Mouse (Mus musculus) small intestine, adult 2 months (tissue): ENCODE results near the gene Cxcr5. TPM values are rescaled to one million over a fixed set of nuclear protein-coding genes. Genes with fewer than 3 reads are reported as not detected.

Source experiments
- H3K27ac ChIP-seq: fragments of 200-500 bp; 2 replicates; pipeline ENCODE4 v1.5.1; 2012; ENCODE audit warnings: low read depth, low read length, control low read depth, inconsistent platforms; ENCODE audit not compliant: insufficient read depth
- H3K27me3 ChIP-seq: fragments of 200-500 bp; 2 replicates; pipeline ENCODE4 v1.6.1; 2012; ENCODE audit warnings: mild to moderate bottlenecking, moderate library complexity, low read length, inconsistent platforms; ENCODE audit not compliant: control insufficient read depth, insufficient read depth
- H3K36me3 ChIP-seq: fragments of 200-500 bp; 2 replicates; pipeline ENCODE4 v1.6.1; 2012; ENCODE audit warnings: mild to moderate bottlenecking, low read length, control low read depth, inconsistent platforms; ENCODE audit not compliant: control insufficient read depth, insufficient read depth
- H3K4me1 ChIP-seq: fragments of 200-500 bp; 2 replicates; pipeline ENCODE4 v1.6.1; 2012; ENCODE audit warnings: low read length, inconsistent platforms, mixed read lengths; ENCODE audit not compliant: control insufficient read depth, insufficient read depth, insufficient read length
- H3K4me3 ChIP-seq: fragments of 200-500 bp; 2 replicates; pipeline ENCODE4 v1.5.1; 2012; ENCODE audit warnings: low read depth, mild to moderate bottlenecking, control low read depth, inconsistent platforms, low read length, moderate library complexity
- CTCF ChIP-seq: fragments of 200-500 bp; IDR thresholded peaks from 2 replicates; pipeline ENCODE4 v1.5.1; 2012; ENCODE audit warnings: low read depth, mild to moderate bottlenecking, control low read depth, inconsistent platforms, low read length, moderate library complexity, mixed read lengths; ENCODE audit not compliant: insufficient replicate concordance, insufficient read length; ENCODE audit errors: extremely low read depth
- POLR2A ChIP-seq: fragments of 200-500 bp; IDR thresholded peaks from 2 replicates; pipeline ENCODE4 v1.6.1; 2012; ENCODE audit warnings: low read depth, mild to moderate bottlenecking, control low read depth, inconsistent platforms, low read length, moderate library complexity
- WGBS: fragments of 180-500 bp; shearing (Covaris S2); methylation state at CpG from one replicate; pipeline ENCODE4 v1.1.7; 2018; 5-methylcytosine and 5-hydroxymethylcytosine counted together
- polyA plus RNA-seq: library from polyadenylated mRNA; depleted of rRNA; stranded (reverse); fragments of >200 nt; gene quantifications from 2 replicates; pipeline ENCODE4 v1.2.3, GENCODE M21; 2012

Gene Cxcr5
- polyA plus RNA-seq, 1 experiment: 5.7 TPM

GRCm38 (mm10) chr9:44575095-44575494, 13.4 kb upstream of the Cxcr5 start:
- TF ChIP-seq CTCF: no peak
- TF ChIP-seq POLR2A: no peak
- H3K4me3 ChIP-seq: no peak overlapping the region

DNA sequence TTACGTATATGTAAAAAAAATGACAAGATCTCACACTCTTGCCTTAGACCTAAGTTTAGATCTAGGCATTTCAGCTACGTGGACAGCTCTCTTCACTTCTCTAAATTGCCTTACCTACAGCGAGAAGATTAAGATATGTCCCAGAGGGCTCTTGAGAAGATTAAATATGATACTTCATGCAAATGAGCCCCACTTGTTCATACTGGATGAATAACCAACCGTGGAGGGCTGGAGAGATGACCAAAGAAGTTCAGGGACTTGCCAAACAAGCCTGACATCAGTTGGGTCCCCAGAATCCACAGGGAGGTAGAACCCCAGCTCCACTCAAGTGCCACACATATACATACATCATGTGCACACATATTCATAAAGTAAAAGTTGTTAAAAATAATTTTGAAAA, 11.6 kb upstream of the Cxcr5 start:
- no peak overlapping the region for H3K4me3 ChIP-seq
- TF ChIP-seq POLR2A (no peak), CTCF (no peak)
- no peaks in the 10 kb centered on the region for H3K4me1 ChIP-seq
- H3K27ac ChIP-seq: no peak overlapping the region
- no peaks in the 10 kb centered on the region for H3K27me3 ChIP-seq
- H3K36me3 ChIP-seq: no peaks in the 10 kb centered on the region
- WGBS: 71% methylated on average over 4 of the region's 4 CpGs

More at GRCm38 (mm10) chr9:44575095-44575494, 13.4 kb upstream of the Cxcr5 start:
- H3K36me3 ChIP-seq: no peaks in the 10 kb centered on the region
- H3K27ac ChIP-seq: no peak overlapping the region
- 77% methylated on average over 2 of the region's 2 CpGs for WGBS
- 0 out of 2 replicates have a peak, but pooled peaks cover 4% of the 10 kb centered on the region for H3K4me1 ChIP-seq
- no peaks in the 10 kb centered on the region for H3K27me3 ChIP-seq

- Histone ChIP-seq H3K27ac (peak overlapping the region; percentile 14), H3K36me3 (no peaks in the 10 kb centered on the region)
- 81% methylated on average over 12 of the region's 12 CpGs for WGBS
Measured at GRCm38 (mm10) chr9:44570939-44571382, 9.3 kb upstream of the Cxcr5 start.

GRCm38 (mm10) chr9:44568083-44568455, 6.4 kb upstream of the Cxcr5 start:
- TF ChIP-seq POLR2A (no peak), CTCF (no peak)
- peak overlapping the region; percentile 72 for H3K27ac ChIP-seq

More at GRCm38 (mm10) chr9:44570939-44571382, 9.3 kb upstream of the Cxcr5 start:
- TF ChIP-seq CTCF (no peak), POLR2A (no peak)
- no peak overlapping the region for H3K4me3 ChIP-seq
- no peaks in the 10 kb centered on the region for H3K27me3 ChIP-seq
- no peaks in the 10 kb centered on the region; the same call in 1 of the 2 replicates for H3K4me1 ChIP-seq

DNA sequence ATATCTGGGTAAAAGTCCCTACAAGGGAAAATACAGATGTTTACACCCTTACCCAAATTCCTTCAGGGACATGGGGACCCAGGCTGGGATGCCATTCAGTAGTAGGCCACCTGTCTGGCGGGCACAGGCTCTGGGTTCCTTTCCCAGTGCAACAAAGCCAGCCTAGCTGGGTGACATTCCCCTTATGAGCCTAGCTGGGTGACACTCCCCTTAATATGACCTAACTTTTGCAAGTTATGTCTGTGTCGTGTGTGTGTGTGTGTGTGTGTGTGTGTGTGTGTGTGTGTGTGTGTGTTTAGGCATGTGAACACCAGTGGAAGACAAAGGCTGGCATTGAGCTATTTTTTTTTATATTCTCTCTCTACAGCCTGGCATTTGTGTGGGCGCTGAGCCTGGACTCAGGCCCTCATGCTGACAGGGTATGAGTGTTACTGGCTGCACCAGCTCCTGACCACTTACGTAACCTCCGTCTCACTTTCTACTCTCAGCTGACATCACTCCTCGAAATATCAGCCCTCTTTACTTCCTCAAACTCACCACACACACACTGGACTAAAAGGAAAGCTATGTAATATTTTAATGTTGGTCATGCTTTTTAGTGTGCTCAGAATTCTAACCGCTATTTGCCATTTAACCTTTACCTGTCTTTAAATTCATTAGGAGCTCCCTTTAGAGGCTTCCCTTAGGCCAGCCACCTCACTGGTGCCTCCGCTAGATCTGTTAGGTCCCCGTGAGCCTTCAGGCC, 5.8 kb upstream of the Cxcr5 start:
- Histone ChIP-seq H3K4me1 (no peaks in the 10 kb centered on the region; the same call in 1 of the 2 replicates), H3K4me3 (no peak overlapping the region), H3K27ac (peak overlapping the region; percentile 72), H3K27me3 (no peaks in the 10 kb centered on the region), H3K36me3 (no peaks in the 10 kb centered on the region)
- TF ChIP-seq POLR2A (no peak), CTCF (no peak)
- 75% methylated on average over 9 of the region's 9 CpGs for WGBS

More at GRCm38 (mm10) chr9:44568083-44568455, 6.4 kb upstream of the Cxcr5 start:
- Histone ChIP-seq H3K4me1 (no peaks in the 10 kb centered on the region; the same call in 1 of the 2 replicates), H3K4me3 (no peak overlapping the region), H3K36me3 (no peaks in the 10 kb centered on the region), H3K27me3 (no peaks in the 10 kb centered on the region)
- WGBS: 50% methylated on average over 7 of the region's 7 CpGs

- TF ChIP-seq POLR2A: no peak
- no peak for TF ChIP-seq CTCF
Measured at GRCm38 (mm10) chr9:44565367-44565766, 3.7 kb upstream of the Cxcr5 start.

DNA sequence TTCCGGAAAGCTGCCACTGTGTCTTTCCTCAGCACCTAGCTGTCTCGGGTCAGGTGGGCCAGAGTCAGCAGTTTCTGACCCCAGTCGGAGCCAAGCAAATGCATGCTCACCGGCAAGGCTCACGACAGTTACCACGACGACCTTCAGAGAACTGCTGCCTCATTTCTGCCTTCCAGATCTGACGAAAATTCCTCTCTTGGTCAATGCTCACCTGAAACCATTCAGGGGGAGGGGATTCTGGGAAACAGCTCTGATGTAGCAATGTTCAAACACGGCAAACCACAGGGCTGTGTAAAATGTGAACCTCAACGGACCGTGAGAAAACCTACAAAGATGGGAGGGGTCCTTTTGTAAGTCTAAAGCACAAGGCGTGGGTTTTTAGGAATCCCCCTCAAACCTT, 1.3 kb upstream of the Cxcr5 start:
- 65% methylated on average over 12 of the region's 12 CpGs for WGBS
- Histone ChIP-seq H3K4me1 (no peaks in the 10 kb centered on the region; the same call in 1 of the 2 replicates), H3K4me3 (no peak overlapping the region), H3K27me3 (no peaks in the 10 kb centered on the region), H3K36me3 (no peaks in the 10 kb centered on the region), H3K27ac (no peak overlapping the region)
- TF ChIP-seq CTCF: no peak
- no peak for TF ChIP-seq POLR2A

More at GRCm38 (mm10) chr9:44565367-44565766, 3.7 kb upstream of the Cxcr5 start:
- H3K36me3 ChIP-seq: no peaks in the 10 kb centered on the region
- no peaks in the 10 kb centered on the region for H3K27me3 ChIP-seq
- 75% methylated on average over 6 of the region's 6 CpGs for WGBS
- H3K27ac ChIP-seq: no peak overlapping the region
- no peak overlapping the region for H3K4me3 ChIP-seq
- H3K4me1 ChIP-seq: no peaks in the 10 kb centered on the region; the same call in 1 of the 2 replicates

DNA sequence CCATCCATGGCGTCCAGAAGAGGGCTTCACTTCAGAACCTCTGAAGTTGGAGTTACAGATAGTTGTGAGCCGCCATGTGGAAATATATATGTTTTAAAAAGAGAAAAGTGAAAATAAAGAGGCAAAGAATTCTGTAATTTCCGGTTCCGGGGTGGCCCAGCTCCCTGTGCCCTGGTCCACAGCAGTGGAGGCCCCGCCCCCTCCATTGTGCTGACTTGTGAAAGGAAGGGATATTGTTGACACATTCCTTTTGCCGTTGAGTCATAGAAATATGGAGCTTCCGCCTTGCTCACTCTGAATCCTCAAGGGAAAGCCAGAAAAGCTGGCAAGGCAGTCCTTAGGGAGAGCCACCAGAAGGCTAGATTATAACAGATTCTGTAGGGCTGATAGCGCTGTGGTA, 9.5 kb downstream of the Cxcr5 start:
- Histone ChIP-seq H3K4me3 (no peak overlapping the region), H3K4me1 (peaks cover 2% of the 10 kb centered on the region; the same call in 1 of the 2 replicates), H3K27ac (no peak overlapping the region), H3K27me3 (no peaks in the 10 kb centered on the region), H3K36me3 (no peaks in the 10 kb centered on the region)
- TF ChIP-seq POLR2A: no peak
- WGBS: 60% methylated on average over 8 of the region's 8 CpGs
